Mouse (Mus musculus): ENCODE results near the gene Vsx1.
A peak's percentile ranks its signal among the peaks of the same experiment; 100 is the strongest.

Gene Vsx1

DNA sequence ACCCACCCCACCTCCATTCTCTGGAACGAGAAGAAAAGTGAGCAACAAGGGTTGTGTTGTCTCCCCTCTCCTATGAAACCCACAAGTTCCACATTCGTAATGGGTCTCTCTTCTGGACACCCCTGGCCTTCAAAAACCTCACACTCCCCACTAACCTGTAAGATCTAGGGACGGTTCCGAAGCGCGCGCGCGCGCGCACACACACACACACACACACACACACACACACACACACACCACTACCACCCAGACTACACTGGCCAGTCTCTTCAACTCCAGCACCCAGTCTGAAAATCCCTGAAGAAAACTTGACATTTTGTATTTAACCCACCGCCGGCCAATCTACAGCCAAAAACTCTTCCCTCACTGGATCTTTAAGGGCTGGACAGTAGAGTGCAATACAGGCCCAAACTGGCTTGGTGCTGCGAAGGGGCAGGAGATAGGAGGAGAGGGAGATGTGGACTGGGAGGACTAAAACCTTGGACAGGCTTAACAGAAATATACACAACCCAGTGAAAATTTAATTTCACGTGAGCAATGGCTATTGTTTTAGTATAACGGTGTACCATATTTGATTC, at the start of gene Vsx1:
Vsx1 (minus strand) TSS at position 138 of the 578 bp plus-strand sequence.
- DNase-seq (ENCODE audit: low spot score in 2 of 2): no peak

DNA sequence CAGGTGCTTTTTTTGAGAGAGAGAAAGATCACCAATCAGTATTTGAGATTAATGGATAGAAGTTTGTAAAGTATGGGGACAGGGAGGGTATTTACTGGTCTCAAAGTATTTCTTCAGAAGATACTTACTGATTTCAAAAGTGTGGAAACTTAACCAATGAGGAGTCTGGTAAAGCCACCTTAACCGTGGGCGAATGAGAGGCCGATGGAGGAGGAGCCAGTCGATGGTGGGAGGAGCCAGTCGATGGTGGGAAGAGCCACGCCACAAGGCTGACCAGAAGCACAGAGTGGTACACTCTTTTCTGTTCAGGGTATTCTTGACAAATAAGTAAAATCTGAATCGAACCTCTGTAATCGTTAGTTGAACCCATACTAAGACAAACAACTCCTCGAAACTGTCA, 48.7 kb upstream of the Vsx1 start:
- no peak for DNase-seq (ENCODE audit: low spot score in 2 of 2)

DNA sequence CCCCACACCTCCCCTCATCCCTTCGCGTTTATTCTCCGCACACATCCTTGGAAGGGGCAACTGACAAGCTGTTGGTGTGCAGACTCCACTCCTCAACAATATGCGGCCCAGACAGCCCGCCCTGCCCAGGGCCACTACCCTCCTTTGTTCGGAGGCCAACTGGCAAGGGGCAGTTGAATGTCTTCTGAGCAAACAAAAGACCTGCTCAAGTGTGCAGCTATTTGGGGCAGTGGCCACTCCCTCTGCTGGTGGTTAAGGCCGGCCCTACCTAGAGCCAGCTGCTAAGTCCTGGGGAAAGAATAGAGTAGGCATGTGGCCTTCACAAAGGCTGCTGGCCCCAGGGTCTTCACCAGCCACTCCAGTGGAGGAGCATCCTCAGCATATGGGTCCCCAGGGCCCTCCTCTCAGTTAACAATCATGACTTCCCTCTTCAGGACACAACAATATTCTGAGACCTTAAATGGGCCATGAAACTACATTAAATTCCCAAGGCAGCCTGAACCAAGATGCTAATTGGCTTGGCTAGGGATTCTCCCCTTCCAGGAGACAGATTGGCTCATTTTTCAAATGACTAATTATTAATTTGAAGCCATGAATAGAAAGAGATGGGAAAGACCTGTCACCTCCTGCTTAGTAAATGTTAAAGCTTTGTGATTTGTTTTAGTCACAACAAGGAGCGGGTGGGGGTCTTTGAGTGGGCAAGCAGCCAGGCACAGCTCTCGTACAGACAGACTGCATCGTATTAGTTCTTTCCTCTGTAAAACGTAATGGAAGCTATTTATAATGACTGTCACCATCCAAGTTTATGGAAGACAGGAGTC, 46.8 kb upstream of the Vsx1 start:
- no peak for DNase-seq (ENCODE audit: low spot score in 2 of 2)

DNA sequence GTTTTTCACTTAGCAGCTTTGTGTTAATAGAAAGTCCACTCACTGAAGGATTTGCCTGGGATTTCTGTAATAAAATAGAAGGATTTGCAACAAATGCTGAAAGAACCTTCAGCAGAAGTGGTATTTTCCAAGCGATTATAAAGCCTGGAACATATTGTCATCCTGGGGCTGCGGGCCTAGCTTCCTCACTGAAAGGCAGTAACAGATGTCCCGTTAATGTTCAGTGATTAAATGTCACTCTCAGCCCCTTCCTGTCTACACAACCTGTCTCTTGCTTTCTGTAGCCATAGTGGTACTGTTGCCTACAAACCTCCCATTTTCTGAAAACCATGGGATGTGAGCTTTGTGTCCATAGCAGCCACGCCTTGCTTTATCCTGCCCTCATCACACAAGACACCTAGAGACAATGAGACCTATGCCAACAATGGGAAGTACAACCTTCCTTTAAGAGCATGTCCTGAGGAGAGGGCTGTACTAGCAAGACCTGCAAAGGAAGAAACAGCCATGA, 23.1 kb upstream of the Vsx1 start:
- DNase-seq (ENCODE audit: low spot score in 2 of 2): no peak

DNA sequence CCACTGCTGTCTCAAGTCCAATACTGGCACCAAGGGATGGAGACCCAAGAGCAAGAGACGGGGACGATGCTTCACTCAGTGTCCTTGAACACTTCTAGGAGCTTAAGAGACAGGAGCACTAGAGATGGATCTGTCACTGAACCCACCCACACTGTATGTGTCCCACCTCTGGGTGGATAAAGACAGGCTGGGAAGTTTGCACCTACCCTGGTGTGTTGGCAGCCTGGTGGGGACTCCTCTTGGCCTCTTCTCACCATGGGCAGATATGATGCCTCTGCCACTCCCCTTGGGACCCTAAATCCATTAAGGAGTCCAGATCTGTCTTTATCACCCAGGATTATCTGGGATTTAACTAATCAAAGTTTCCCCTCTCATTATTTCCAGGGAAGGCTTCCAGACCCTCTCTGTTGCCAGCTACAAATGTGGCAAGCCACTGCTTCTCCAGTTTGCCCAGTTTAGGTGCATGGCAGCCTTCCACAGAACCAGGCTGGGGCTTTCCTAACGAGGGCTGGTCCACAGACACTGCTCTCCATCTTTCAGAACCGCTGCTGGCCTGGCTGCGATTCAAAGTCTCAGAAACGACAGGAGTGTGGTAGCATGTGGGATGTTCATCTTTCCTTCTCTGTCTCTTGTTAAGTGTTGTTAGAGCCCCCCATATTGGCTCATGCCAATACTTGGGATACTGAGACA, 2.5 kb upstream of the Vsx1 start:
- no peak for DNase-seq (ENCODE audit: low spot score in 2 of 2)

DNA sequence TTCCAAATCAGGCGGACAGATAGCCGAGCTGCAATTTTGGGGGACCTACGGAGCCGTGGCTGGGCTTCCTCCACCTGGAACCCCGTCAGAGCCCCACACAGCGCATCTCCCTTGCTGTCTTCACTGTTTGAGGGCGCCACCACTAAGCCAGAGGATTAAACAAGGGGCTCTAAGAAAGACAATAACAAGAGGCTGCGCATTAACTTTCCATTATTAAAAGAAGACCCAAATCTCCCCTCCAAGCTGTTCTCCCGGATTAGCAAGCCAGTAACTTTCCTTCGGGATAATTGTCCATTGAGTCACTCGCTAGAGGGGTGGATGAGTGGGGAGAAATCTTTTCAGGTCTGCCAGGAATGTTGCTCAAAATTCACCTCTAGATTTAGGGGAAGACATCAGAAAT, 1.1 kb upstream of the Vsx1 start:
- DNase-seq (ENCODE audit: low spot score in 2 of 2): no peak

DNA sequence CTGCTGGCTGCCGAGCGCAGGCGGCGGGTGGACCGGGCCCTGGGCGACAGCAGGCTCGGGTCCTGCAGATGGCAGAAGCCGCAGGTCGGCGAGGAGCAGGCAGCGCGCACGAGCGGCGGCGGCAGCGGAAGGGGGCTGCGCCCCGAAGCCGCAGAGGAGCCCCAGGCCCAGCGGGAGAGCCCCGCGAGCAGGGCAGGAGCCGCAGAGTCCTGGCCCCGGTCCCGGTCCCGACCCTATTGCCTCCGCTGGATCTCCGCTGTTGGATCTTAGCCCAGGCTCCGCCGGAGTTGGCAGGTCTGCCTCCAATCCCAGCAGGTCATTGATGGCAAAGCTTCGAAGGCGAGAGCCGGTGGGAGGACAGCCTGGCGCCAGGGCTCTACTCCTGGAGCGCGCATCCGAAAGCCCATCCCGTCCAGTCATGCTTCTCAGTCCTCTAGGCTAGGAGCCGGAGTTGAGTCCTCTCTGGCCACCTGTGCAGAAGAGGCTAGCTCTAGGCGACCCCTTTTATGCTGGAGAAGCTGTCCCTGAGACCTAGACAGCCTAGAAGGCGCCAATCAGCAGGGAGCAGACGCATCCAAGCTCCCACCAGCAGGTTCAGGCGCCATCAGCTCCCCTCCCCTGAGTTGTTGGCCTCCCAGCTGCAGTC, 496 bp downstream of the Vsx1 start:
- peak; percentile 77 to 82 for DNase-seq (ENCODE audit: low spot score in 2 of 2)

DNA sequence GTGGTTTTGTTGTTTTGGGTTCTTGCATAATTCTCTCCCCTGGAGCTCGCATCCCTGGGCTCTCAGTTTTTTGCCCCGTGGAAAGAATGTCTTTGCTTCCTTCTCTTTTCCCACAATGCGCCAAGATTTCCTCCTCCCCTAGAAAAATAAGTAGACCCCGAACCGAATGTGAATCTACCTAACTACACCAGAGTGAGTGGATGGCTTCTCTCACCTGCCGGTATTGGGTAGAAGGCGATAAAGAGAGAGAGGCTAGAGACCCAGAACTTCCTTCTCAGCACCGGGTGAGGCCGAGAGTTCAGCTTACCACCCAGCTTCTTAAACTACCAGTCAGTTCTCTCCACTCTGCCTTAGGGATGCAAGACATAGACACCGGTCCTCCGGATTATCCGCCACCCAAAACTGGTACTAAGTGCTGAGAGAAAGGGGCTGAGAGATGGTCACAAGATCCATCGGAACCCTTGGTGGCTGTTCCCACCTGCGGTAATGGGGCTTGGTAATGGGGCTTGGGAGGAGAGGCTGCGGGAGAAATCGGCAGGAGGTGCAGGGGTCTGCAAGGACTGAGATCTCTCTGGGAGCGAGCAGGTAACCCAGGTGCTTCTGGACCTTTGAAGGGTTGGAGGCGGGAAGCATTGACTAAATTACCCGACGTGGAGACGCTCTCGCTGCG, 1.2 kb downstream of the Vsx1 start:
- DNase-seq (ENCODE audit: low spot score in 2 of 2): no peak

DNA sequence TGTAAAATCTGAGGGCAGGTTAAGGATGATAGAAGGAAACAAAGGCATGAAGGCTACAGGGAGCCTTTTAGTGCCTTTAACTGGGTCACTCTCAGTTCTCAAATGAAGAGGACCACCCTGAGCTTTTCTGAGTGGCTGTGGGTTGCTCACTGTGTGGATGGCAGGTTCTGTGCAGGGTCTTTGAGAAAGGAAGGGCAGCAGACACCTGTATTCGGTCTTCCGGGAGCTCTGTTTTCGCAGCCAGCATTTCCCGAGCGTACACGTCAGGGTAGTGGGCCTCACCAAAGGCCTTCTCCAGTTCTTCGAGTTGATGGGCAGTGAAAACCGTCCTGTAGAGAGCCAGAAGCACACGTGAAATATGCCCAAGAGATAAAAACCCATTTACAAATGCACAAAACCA, 3.8 kb downstream of the Vsx1 start:
- DNase-seq (ENCODE audit: low spot score in 2 of 2): no peak

DNA sequence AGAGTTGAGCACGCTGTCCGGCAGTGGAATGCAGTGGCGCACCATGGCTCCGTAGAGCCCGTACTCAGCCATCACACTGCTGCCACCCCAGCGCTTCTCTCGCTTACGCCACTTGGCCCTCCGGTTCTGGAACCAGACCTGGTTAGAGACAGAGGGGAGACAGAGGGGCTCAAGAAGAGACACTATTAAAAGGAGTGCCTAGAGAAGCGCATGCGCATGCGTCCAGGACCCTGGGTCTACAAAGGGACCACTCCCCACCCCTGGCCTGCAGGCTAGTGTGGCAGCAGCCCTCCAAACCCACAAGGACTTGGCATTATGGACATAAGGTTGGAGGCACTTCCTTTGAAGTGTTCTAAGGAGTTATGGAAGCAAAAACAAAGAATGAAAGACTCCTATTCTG, 4.7 kb downstream of the Vsx1 start:
- no peak for DNase-seq (ENCODE audit: low spot score in 2 of 2)

DNA sequence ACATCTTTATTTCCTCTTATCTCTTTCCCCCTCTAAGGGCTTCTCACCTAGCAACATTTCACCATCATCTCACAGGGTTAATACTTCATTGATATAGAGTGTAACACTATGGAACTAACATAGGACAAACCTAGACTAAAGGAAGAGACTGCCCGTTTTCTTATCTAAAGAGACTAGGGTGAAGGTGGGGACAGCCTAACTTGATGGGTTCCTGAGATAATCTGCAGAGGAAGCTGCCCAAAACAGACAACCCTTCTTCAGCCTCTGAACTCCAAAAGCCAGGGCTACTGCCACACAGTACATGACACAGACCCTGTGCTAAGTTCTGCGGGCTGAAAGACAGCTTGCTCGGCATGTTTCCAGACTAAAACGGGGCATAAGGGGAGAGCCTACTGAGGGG, 7.6 kb downstream of the Vsx1 start:
- DNase-seq (ENCODE audit: low spot score in 2 of 2): no peak

DNA sequence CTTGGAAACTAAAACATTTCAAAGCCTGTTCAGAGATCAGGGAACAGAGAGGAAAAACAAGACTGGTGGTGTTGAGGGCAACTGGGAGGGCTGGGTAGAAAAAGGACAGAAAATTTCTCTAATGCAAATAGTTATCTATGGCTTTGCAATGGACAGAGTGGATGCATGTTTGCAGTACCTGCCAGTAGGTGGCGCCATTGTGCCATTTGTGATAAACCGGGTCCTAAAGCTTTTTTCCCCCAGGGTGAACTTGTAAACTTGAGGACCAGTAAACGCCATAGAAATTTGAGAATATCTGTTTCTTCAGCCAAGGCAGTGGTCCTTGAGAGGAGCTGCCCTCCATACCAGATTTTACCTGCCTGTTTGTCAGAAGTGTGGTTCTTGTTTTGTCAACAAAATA, 10.8 kb downstream of the Vsx1 start:
- peak; percentile 63 to 87 for DNase-seq (ENCODE audit: low spot score in 2 of 2)

DNA sequence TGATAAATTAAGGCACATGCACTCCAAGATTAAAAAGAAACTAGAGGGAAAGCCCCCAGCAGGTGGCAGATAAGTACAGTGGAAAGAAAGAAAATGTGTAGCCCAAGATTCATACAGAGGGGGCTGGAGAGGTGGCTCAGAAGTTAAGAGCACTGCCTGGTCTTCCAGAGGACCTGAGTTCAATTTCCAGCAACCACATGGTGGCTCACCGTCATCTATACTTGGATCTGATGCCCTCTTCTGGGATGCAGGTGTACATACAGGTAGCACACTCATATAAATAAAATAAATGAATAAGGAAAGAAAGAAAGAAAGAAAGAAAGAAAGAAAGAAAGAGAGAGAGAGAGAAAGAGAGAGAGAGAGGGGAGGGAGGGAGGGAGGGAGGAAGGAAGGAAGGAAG, 13.6 kb downstream of the Vsx1 start:
- DNase-seq (ENCODE audit: low spot score in 2 of 2): no peak

DNA sequence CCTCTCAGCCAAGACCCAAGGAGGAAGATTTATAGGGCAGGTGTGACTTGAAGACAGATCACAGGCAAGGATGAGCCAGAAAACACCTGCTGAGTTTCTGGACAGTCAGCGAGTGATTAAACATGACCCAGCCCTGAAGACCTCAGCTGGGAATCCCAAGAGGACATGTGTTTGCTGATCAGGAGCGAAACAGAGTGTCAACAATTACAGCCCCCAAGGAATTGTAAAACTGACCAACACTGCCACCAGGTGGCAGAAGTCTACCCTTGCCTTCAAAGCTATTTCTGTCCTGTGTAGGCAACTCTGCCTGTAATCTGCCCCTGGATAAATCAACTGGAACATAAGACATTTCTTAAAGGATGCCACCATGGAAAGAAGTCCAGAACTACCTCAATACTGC, 14.3 kb downstream of the Vsx1 start:
- DNase-seq (ENCODE audit: low spot score in 2 of 2): peak; percentile 68 to 83

DNA sequence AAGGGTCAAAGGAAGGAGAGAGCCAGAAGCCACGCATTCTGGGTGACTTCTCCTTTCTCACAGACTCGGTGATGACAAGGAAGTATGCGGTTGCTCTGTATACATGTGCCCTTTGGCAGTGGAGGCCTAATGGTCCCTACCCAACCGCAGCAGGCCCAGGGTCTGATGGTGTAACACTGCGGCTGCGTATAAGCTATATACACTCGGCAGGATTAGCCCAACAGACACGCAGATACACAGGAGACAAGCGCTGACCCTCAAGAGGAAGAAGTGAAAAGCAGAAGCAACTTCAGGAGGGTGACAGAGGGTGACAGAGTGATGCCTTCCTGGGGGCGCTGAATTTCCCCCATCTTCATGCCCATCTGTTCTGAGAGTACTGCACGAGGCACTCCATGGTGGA, 15.2 kb downstream of the Vsx1 start:
- peak in 1 of 2 experiments; percentile 39 for DNase-seq (ENCODE audit: low spot score in 2 of 2)

DNA sequence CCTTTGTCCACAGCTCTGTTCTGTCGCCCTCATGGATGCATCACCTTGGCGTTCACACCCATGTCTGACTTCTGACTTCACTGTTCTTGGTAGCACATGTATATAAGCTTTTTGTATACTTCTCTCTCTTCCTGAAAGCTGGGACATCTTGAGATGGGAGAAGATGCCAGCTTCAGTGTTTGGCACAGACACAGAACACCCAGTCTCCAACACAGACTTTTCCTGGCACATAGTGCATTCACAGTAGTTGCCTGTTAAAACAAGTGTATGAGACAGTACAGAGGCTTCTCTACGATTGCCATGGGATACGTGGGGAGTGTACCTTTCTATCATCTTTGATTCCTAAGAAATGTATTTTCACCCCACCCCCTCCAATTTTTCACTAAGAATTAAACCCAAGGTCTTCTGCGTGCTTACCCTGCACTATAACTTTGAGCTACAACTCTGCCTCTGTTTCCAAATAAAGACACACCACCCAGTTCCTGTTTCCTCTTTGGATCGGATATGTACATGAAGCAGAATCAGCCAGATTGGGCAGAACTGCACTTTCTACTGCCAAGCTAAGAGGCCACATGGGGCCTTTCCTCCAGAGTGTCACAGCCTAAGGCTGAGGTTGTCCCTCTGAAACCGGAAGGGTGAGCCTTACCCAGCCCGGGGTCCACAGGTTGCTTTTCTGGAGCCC, 17.4 kb downstream of the Vsx1 start:
- no peak for DNase-seq (ENCODE audit: low spot score in 2 of 2)

DNA sequence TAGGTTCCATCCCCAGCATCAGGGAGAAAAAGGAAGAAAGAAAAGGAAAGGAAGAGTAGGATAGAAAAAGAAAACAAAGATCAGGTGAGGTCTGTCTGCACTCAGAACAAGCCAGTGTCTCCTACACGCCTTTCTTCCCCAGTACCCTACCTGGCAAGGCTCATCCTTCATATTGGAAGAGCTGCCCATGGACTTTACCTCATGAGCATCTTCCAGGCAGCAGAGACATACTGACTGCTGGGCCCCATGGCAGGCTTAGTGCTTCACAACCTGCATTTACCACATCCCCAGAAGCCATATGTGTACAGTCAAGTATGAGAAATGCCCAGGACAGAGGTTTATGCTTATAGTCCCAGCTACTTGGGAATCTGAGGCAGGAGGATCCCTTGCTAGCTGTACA, 18.2 kb downstream of the Vsx1 start:
- no peak for DNase-seq (ENCODE audit: low spot score in 2 of 2)

DNA sequence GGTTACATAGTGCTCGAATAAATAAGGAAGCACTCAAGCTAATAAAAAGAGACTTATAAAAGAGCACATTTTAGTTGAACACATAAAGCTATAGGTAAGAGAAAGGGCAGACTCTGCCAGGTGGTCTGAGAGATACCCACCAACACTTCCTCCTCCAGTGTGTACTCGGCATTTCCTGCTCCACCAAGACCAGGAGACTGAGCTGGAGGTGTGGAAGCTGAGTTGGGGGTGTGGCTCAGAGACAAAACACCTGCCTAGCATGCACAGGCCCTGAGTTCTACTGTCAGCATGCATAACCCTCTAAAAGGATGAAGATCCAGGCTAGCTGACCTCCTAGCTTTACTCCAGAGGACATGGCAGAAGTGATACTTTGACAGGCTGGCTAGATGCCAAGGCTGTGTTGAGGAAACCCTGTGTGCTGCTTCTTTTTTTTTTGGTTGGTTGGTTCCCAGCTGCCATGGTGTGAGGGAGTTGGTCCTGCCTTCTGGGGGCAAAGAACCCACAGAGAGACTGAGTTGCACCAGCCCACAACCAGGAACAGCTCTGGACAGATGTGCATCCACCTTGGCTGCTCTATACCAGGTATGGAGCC, 19.6 kb downstream of the Vsx1 start:
- DNase-seq (ENCODE audit: low spot score in 2 of 2): peak in 1 of 2 experiments; percentile 72

DNA sequence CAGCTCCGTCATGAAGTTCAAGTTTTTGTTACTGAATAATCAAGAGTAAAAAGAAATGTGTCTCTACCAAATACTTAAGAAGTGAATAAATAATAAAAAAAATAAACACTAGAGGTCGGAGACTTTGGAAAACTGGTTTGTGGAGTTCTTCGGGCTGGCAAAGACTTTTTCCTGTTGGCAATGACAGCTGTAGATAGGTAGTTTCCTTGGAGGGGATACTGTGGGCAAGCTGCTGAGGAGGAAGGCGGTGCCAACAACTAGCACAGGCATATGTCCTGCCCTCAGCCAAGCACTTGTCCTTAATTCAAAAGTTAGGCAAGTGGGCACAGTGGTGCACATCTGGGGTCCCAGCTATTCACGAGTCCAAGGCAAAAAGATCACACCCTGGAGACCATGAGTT, 20.2 kb downstream of the Vsx1 start:
- DNase-seq (ENCODE audit: low spot score in 2 of 2): no peak

DNA sequence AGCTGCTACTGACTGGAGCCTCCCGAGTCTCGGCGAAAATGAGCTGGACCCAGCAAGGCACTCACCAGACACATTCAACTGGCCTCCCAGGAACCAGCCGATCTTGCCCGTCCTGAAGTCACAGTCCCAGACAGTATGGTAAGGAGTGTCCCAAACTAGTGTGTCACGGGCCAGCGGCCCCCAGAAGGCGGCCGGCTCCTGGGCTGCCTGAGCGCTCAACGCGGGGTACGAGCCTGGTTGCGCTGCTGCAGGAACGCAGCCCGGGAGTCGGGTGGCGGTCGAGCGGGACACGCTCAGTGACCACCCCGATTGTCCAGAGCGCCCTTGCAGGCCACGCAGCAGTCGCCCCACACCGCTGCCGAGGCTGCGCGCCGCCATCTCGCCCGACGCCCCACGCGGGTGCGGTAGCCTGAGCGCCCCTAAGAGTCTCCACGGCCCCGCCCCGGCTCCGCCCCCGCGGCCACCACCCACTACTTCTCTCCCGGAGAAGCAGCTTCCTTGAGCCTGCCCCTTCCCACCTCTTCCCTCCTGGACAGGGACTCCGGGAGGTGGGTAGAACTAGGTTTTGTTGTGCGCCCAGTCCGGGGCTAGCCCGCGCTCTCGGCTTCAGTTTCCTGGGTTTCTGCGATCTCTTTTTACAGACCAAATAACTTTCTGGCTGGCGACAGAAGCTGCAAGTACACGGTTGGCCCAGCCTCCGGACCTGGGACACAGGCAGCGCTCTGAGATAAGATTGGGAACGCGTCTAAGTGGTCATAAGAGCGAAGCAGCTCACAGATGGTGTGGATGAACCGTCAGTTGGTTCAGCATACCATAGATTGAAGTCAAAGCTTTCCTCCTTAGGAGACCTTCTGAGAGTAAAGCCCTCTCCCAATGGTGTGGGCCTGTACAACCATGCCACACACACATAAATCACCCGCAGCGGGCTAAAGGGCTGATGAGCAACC, 21.1 kb downstream of the Vsx1 start, which contains the start of gene Acss1:
Acss1 (minus strand) TSS at position 681 of the 947 bp plus-strand sequence.
- peak; percentile 68 to 80 for DNase-seq (ENCODE audit: low spot score in 2 of 2)

All from right cerebral cortex, postnatal 10 days (tissue).